Mouse (Mus musculus): ENCODE results near the gene Mad1l1.

Mad1l1 gene

DNA sequence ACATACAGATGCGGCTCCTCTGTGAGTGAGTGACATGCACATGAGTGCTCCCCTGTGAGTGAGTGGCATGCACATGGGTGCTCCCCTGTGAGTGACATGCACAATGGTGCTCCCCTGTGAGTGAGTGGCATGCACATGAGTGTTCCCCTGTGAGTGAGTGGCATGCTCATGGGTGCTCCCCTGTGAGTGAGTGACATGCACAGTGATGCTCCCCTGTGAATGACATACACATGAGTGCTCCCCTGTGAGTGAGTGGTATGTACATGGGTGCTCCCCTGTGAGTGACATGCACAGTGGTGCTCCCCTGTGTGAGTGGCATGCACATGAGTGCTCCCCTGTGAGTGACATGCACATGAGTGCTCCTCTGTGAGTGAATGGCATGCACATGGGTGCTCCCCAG lies 339.4 kb downstream of the Mad1l1 start:
- no peak for DNase-seq

DNA sequence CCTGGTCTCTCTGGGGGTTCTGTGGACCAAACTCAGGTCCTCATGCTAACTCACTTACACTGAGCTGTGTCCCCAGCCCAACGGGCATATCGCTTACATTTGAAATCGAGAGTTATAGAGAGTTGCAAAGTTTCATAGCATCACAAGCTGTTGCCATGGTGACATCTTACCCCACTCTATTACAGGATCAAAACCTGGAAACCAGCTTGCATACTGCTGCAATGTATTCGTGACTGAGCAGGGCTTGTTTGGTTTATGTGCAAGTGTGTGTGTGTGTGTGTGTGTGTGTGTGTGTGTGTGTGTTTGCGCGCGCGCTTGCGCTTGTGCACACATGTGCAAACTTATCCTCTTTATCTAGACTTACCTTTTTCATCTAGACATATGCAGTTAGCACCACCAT lies 342.0 kb downstream of the Mad1l1 start:
- DNase-seq = no peak

DNA sequence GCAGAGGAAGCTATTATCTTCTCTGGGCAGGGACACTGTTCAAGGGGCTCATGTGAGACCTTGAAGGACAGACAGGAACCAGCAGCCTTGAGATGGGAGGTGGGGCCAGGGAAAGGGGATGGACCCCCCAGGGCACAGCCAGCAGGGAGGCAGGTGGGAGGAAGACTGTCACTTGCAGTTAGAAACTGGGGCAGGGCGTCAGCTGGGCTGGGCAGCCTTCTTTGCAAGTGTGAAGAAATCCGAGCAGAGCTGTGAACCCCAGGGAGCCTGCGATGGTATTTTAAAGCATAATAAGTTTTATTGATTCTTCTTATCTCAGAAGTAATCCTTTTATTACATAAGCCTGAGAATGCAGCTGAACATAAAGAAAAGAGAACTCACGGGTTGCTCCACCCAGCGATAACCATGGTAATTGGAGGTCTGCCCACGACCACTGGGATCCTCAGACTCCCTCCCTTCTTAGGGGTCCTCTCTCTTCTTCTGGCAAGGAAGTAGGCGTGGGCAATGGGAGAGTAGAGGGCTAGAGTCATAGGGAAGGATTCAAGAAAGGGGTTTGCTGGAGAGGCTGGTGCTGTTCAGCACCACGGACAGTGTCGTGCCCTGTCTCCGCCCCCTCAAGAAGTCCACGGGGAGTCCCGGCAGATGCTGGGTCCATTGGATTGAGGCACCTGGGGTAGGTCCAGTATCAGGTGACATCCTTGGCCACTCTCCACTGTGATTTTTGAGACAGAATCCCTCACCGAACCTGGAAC lies 342.7 kb downstream of the Mad1l1 start:
- no peak for DNase-seq

DNA sequence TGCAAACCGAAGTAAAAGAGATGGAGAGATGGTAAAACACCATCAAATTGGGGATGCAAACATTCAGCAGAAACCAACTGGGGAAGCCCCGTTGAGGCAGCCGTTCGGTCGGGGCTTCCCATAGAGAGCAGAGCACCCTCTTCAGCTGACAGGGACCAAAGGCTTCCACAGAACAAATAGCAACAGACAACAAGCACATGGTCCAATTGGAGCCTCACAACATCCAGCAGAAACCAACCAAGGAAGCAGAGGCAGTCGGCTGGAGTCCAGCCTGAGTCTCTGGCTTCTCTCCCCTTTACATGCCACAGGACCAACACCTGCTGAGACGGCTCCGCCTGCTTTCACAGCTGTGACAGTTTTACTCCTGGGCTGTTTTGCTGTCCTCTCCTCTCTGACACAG lies 343.9 kb downstream of the Mad1l1 start:
- DNase-seq = no peak

DNA sequence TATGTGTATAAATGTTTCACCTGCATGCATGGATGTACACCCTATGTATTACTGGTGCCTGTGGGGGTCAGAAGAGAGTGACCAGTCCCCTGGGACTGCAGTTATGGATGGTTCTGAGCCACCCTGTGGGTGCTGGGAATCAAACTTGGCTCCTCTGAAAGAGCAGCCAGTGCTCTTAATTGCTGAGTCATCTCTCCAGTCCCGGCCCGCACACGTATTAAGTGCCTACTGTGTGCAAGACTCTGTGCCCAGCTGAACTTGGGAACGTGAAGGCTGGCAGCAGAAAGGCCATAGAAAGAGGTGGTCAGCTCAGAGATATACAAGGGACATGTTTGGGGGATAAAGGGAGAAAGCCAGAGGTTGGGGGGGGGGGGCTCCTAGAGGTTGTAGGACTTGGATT lies 344.8 kb downstream of the Mad1l1 start:
- no peak for DNase-seq

DNA sequence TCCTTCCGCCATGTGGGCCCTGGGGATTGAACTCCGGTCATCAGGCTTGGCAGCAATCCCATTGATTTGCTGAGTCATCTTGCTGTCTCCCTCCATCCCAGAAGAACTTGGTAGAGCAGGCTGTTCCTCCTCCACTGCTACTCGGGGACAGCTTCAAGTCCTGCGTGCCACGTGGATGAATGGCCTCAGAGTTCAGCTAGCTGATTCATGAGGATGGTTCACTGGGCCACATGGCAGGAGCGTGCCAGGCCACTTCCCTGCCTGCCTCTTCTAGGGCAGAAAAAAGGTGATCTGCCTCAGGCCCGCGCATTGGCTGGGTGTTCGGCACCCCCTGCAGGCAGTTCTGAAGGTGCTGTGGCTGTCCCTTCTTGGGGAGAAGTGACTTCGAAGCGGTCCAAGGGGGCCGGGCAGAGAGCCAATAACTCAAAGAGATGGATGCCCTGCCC lies 351.1 kb downstream of the Mad1l1 start:
- no peak for DNase-seq

DNA sequence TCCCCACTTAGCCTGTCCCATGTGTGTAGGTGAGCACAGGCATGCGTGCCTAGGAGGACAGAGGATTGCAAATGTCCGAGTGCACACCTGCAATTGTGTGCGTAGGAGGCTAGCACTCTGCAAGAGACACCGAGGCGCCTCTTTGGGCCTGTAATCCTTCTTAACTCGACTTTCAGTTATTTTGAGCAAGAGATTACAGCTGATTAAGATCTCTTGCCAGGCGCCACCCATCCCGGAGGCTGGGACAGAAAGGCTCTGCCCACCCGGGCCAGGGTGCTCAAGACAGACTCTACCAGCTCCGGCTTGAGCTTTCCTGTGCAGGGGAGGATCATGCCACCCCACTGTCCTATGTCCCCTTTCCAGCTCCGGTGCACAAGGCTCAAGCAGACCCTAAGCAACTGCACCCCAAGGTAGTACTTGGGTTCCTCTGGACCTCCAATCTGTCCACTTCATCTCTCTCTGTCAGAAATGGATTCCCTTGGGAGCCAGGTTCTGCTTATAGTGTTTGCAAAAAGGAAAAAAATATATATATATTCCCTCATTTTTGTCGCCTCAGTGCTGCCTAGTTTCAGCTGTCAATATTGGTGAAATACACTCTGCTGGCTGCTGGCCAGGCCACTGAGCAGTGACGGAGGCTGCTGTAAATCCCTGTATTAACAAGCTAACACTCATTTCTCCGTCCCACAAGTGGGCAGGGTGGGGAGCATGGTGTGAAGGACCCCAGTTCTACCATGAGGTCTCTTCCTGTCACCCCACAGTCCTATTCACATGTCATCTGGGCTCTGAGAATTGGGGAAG lies 352.0 kb downstream of the Mad1l1 start:
- no peak for DNase-seq

DNA sequence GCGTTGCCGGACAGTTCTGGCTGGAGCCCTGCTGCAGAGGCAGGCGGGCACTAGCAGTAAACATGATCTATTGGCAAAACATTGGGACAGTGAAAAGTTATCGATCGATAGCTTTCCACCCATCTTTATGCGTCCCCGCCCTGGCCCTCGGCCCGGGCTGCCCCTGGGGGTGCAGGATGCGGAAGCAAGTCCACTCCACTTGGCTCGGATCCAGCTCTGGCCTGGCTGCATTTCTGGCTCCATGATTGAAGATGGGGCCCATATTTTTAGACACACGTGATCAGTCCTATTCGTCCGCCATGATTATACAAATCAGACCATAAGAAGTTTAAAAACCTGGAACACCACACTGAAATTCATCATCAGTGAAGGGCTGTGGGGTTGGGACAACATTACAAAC lies 355.8 kb downstream of the Mad1l1 start:
- DNase-seq = no peak

DNA sequence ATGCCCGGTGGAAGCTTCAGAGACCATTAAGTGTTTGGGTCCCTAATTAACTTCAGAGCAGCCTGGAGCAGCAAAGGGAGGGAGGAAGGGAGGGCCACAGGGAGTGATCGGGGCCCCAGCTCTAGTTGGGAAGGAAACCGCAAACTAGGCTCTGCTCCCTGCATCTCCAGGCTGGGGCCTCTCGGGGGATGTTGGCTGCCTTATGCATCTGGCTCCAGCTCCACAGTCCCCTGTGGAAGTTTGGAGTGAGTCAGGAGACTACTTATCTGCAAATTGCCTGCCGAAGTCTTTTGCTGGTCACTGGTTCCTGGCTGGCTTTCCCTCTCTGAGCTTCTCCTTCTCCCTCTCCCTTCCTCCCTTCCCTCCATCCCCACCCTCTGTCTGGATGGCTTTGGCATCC lies 357.0 kb downstream of the Mad1l1 start:
- no peak for DNase-seq

DNA sequence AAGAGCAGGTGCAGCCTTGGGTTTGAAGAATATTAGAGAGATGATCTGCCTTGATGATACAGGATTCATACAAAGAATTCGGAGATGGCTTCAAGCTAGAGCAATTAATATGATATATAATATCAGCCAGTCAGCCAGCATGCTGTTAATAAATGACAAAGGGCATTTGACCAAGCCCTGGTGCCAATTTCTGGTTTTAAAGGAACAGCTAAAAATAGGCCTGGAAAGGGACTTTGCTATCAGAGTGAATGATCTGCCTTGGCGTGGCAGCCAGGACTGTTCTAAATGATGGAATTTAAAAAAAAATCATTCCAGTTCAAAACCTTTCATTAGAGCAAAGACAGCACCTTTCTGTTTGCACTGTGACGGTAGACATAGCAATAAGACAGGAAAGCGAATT lies 361.6 kb downstream of the Mad1l1 start:
- DNase-seq = no peak

Measured in cerebellum, adult 8-10 months (tissue).